Mouse (Mus musculus) sigmoid colon, adult 10 weeks (tissue): ENCODE results near the gene Lypd3. TPM values are rescaled to one million over a fixed set of nuclear protein-coding genes. Genes with fewer than 3 reads are reported as not detected.

ENCODE experiments used
- polyA plus RNA-seq: library from polyadenylated mRNA; stranded (reverse); fragments of 350-450 nt; fragmentation: Illumina TruSeq; extraction: RNeasy Lipid Tissue Mini Kit (QIAGEN cat#74804); gene quantifications from one replicate; pipeline ENCODE4 v1.2.3, GENCODE M21; 2014; ENCODE audit warnings: low read depth, low replicate concordance

Gene Lypd3
- polyA plus RNA-seq: not detected

GRCm38 (mm10) chr7:24636264-24636663 lies at the start of gene Lypd3:
Gene Lypd3, plus strand, starts transcription at chr7:24636550.

DNA sequence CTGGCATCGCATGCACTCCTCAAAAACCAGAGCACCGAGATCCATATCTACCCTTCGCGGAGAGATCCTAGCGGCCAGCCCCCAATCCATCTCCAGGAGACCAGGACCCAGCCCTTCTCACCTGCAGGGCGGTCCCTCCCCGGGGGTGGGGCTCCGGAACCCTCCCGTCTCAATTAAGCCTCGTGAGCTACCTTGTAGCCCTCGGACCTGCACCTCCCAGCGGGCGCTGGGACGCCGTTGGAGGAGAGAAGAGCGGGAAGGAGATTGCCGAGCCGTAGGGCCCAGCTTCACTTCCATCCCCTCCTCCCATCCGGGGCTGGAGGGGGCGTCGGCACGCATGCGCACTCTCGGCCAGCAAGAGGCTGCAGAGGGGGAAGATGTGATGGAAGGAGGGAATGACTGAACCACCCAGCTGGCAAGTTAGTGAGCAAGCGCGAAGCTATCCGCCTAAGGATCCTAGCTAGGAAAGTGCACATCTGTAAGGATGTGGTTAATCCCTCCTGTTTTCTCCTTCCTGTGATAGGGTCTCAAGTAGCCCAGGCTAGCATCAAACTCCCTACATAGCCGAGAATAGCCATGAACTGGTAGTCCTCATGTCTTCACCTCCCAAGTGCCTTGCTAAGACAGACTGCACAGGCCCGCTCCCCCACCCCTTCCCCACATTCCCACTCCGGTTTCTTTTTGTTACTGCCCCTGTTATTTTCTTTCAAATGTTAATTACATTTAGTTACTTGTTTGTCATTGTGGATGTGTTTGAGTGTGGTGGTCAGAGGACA lies 48.8 kb upstream of the Lypd3 start, which contains the start of the genes Ethe1 and Zfp575:
Gene Ethe1, plus strand, starts transcription at position 214 of the 776 bp plus-strand sequence.
Gene Zfp575, minus strand, starts transcription at position 312 of the 776 bp plus-strand sequence.

DNA sequence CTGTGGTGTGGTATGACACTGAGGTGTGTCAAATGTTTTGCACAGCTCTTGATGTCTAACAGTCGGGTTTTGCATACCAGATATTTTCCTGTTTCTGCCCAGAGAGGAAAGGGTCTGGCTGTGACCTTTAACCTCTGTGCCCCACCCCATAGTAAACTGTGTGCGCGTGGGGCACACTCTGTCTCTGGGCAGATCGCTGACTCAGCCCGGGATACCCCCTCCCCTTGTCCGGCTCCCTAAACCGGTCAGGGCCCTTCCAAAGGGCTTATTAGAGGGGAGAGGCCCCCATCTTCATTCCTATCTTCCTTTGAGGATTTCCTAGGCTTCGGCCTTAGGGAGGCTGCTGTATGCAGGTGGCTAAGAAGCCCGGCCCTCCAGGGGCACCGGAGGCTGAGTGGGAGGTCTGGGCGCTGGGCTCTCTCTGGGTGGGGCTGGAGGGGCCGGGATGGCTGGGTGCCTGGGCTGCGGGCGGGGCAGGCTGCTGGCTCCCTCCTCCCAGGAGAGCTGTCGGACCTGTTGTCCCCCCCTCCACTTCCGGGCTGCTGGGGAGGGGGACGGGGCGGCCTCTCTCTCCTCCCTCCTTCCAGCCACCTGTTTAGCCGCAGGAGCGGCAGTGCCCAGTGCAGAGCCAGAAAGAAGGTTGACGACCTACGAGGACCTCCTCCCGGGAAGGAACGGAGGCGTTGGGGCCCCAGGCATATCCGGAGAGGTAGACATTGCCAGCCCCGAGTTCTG lies 26.0 kb upstream of the Lypd3 start, which contains the start of gene Phldb3:
Gene Phldb3, plus strand, starts transcription at position 620 of the 735 bp plus-strand sequence.

GRCm38 (mm10) chr7:24676575-24676974 lies 40.2 kb downstream of the Lypd3 start, which contains the start of gene Tex101:
Gene Tex101, minus strand, starts transcription at chr7:24676675.

Other genes starting within 250 kb of the Lypd3 start
- gene Smg9, start 236.9 kb upstream of the Lypd3 start, polyA plus RNA-seq: not detected
- not detected for gene Irgc1, start 184.3 kb upstream of the Lypd3 start, polyA plus RNA-seq
- gene Plaur, start 174.1 kb upstream of the Lypd3 start, polyA plus RNA-seq: 1.7 TPM
- gene Cadm4, start 154.5 kb upstream of the Lypd3 start, polyA plus RNA-seq: 0.19 TPM
- gene Zfp428, start 129.5 kb upstream of the Lypd3 start, polyA plus RNA-seq: not detected
- not detected for gene AC161166.1, start 124.1 kb upstream of the Lypd3 start, polyA plus RNA-seq
- 7.1 TPM for gene Irgq, start 105.9 kb upstream of the Lypd3 start, polyA plus RNA-seq
- not detected for gene Pinlyp, start 90.4 kb upstream of the Lypd3 start, polyA plus RNA-seq
- gene Xrcc1, start 90.3 kb upstream of the Lypd3 start, polyA plus RNA-seq: 1.5 TPM
- 15.0 TPM for gene Ethe1, start 49.0 kb upstream of the Lypd3 start, polyA plus RNA-seq
- gene Zfp575, start 48.9 kb upstream of the Lypd3 start, polyA plus RNA-seq: not detected
- not detected for gene Phldb3, start 25.8 kb upstream of the Lypd3 start, polyA plus RNA-seq
- not detected for gene Tex101, start 40.1 kb downstream of the Lypd3 start, polyA plus RNA-seq
- gene BC049730, start 72.7 kb downstream of the Lypd3 start, polyA plus RNA-seq: not detected
- gene Gm4763, start 90.4 kb downstream of the Lypd3 start, polyA plus RNA-seq: not detected
- gene Cd177, start 123.8 kb downstream of the Lypd3 start, polyA plus RNA-seq: 7.5 TPM
- 116 TPM for gene Ceacam10, start 140.7 kb downstream of the Lypd3 start, polyA plus RNA-seq
- gene Gm9844, start 225.7 kb downstream of the Lypd3 start, polyA plus RNA-seq: not detected
- gene Lypd4, start 233.4 kb downstream of the Lypd3 start, polyA plus RNA-seq: not detected
- not detected for gene Dmrtc2, start 233.5 kb downstream of the Lypd3 start, polyA plus RNA-seq
- 24.5 TPM for gene Rps19, start 247.8 kb downstream of the Lypd3 start, polyA plus RNA-seq